Mouse (Mus musculus): Measurements from ENCODE around the gene Prkci. TPM values are rescaled to one million over a fixed set of nuclear protein-coding genes. Genes with fewer than 3 reads are reported as not detected.

Gene Prkci
- total RNA-seq, 4 experiments from 2014 or later, result 9.5 to 11.9 (median 10.7) TPM

GRCm38 (mm10) chr3:31042992-31043391 is 47.4 kb downstream of the Prkci start:
- DNase-seq (ENCODE audit: low spot score), result no peak

- no peak for DNase-seq (ENCODE audit: low spot score)
These were observed 51.7 kb downstream of the Prkci start for GRCm38 (mm10) chr3:31047263-31047662.

GRCm38 (mm10) chr3:31049087-31049486 is 53.5 kb downstream of the Prkci start:
- DNase-seq (ENCODE audit: low spot score), result no peak

DNA sequence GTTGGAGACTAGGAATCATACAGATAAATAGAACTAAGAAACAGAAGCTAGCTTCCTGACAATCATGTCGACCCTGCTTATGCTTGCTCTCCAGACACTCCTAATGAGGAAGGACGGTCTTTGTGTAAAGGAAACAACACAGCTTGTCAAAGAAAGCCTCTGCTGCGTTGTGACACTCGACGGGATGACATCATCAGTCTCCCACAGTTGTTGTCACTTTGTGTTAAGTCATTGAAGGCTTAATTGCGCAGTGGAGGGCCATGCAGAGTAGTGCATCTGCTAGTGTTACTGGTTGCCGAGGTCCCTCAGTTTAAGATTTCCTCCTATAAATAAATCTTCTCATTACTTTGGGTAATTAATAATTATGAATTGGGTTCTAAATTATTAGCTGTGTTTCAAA is 54.8 kb downstream of the Prkci start:
- no peak for DNase-seq (ENCODE audit: low spot score)

DNA sequence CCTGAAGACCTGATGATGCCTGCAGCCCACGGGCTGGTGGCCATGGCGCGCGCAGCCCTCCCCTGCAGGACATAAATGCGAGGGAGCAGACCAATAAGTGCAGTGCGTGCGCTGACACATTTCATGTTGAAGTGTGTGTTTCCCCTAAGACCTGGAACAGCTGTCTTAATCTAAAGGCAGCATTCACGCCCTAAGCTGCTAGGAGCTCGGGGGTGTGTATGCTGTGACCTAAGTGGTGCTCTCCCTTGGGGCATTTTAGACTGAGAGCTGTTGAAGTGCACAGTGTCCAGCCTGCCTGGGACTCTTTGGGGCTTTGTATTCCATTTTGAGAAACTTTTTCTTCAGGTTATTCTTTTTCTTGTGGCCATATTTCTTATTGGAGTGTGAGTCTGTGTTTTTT is 56.2 kb downstream of the Prkci start:
- DNase-seq (ENCODE audit: low spot score), result no peak

- DNase-seq (ENCODE audit: low spot score), result no peak
These were observed 57.6 kb downstream of the Prkci start for GRCm38 (mm10) chr3:31053191-31053590.

- no peak for DNase-seq (ENCODE audit: low spot score)
These were observed 59.3 kb downstream of the Prkci start for GRCm38 (mm10) chr3:31054888-31055287.

DNA sequence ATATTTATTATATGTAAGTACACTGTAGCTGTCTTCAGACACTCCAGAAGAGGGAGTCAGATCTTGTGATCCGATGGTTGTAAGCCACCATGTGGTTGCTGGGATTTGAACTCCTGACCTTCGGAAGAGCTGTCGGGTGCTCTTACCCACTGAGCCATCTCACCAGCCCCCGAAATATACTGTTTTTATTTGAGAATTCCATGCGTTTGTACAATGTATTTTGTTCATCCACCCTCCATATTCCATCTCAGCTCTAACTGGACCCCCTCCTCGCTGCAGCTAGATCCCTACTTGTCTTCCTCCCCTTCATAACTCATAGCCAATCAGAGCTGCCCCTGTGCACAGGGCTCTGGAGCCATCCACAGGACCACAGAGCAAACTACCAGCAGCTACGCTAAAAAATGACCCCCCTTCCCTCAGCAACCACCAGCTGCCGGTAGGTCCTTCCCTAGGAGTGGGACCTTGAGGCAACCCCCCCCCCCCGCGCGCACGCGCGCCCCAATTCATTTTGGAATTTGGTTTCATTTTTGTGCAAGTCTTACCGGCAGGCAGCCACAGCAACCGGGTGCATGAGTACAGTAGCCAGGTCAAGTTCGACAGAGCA is 60.6 kb downstream of the Prkci start:
- peak; percentile 36 for DNase-seq (ENCODE audit: low spot score)

GRCm38 (mm10) chr3:31056651-31057627 is 61.4 kb downstream of the Prkci start:
- peak; percentile 94 for DNase-seq (ENCODE audit: low spot score)

GRCm38 (mm10) chr3:31060745-31061102 is 65.2 kb downstream of the Prkci start:
- DNase-seq (ENCODE audit: low spot score), result no peak

GRCm38 (mm10) chr3:31061103-31061785 is 65.7 kb downstream of the Prkci start:
- peak; percentile 20 for DNase-seq (ENCODE audit: low spot score)

DNA sequence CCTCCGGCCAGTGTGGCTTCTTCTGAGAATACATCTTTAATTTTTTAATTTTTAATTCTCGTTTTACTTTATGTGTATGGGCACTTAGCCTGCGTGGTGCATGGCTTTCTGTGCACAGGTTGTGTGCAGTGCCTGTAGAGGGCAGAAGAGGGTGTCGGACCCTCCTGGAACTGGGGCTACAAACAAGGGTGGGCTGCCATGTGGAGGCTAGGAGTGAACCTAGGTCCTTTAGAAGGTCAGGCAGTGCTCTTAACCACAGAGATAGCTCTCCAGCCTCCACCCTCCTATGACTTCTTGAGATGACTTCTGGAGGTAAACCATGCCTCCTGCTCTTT is 66.2 kb downstream of the Prkci start:
- DNase-seq (ENCODE audit: low spot score), result no peak

GRCm38 (mm10) chr3:31062325-31062724 is 66.8 kb downstream of the Prkci start:
- DNase-seq (ENCODE audit: low spot score), result no peak

DNA sequence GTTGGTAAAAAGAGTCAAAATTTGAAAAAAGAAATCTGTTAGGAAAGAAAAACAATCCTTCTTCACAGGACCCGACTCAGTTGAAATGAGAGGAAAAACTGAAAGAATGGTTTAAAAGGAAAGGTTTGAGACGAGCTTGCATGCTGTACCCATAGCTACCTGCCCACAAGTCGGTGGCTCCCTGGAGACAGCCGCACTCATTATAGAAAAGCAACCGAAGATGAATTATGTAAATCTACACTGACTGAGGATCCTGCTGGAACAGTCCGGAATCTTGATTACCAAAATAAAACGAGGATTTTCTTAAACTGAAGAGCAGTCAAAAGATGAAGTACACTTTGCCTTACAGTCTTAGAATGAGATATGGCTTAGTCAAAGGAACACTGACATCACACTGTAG is 72.9 kb downstream of the Prkci start:
- no peak for DNase-seq (ENCODE audit: low spot score)

DNA sequence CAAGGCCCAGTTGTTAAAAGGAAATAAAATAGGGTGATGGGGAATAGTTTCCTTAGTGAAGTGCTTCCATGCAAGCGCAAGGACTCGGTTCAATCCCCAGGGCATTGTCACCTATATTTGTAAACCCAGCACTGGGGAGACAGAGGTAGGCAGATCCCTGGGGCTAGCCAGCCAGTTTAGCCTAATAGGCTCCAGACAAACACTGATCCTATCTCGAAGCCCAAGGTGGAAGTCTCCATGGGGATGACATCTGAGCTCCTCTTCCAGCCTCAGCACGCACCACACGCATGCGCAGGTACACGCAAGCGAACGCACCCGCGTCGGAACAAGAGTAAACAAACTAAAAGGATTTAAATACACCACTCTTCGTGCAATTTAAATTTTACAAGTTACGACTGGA is 76.3 kb downstream of the Prkci start:
- DNase-seq (ENCODE audit: low spot score), result no peak

DNA sequence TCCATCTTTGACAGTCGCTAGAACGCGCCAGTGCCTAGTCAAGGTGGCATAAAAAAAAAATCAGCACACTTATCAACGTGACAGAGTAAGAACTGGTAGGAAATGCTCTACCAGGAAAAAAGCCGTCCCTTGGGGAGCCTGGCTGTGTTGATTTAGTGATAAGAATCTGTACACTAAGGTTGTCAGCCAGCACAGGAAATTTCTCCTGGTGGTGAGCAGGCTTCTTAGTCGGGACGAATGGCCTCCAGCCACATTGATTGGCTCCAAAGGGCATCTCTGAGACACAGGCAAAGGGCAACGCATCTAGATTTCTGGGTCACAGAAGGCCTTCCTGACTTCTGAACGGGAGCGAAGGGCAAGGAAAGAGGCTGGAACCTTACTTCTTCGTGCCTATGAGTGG is 80.3 kb downstream of the Prkci start:
- peak; percentile 29 for DNase-seq (ENCODE audit: low spot score)

- no peak for DNase-seq (ENCODE audit: low spot score)
These were observed 81.6 kb downstream of the Prkci start for GRCm38 (mm10) chr3:31077068-31077703.

DNA sequence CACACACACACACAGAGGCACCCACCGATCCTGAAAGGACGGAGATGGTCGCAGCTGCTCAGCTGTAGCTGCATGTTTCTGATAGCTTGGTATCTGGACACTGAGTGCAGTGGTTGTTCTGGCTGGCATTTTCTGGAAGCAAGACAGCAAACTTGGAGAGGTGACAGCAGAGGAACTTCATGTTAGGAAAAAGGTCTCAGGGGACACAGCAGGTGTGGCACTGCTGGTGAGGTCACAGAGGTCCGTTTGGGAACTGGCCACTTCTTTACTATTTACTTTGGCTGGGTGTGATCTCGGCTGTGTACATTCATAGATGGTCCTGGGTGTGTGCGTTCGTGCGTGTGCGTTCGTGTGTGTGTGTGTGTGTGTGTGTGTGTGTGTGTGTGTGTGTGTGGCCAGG is 83.9 kb downstream of the Prkci start:
- DNase-seq (ENCODE audit: low spot score), result no peak

- DNase-seq (ENCODE audit: low spot score), result no peak
These were observed 85.4 kb downstream of the Prkci start for GRCm38 (mm10) chr3:31080791-31081502.

- DNase-seq (ENCODE audit: low spot score), result no peak
These were observed 87.4 kb downstream of the Prkci start for GRCm38 (mm10) chr3:31082838-31083506.

All from heart, adult 8-10 months (tissue).